Mouse (Mus musculus) lung, postnatal 14 days (tissue): Measurements from ENCODE around the gene Dnah2.
"Not testable (repeated sequence)": the region's sequence is repeated elsewhere in the genome, so short reads cannot be mapped to it uniquely, and the experiment has no call there.

Source experiments
- DNase-seq: peaks from one replicate; pipeline ENCODE4 v3.0.0; 2021

The Dnah2 gene

DNA sequence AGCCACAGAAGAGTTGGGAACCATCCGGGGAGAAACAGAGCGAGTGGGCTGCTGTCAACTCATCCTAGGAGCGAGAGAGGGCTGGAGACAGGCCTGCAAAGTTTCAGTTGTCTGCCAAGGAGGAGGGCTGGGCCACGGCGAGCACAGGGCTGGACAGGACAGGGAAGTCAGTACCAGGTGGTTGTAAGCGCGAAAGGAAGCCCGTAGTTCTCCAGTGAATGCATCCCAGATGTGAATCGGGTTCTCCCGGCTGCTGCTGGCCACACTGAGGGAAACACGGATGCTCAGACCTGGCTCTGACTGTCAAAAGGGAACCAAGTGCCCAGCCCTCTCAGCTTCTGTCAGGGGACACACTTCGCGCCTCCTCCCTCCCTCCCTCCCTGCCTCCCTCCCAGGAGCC lies 14.5 kb upstream of the Dnah2 start:
- DNase-seq: no peak

DNA sequence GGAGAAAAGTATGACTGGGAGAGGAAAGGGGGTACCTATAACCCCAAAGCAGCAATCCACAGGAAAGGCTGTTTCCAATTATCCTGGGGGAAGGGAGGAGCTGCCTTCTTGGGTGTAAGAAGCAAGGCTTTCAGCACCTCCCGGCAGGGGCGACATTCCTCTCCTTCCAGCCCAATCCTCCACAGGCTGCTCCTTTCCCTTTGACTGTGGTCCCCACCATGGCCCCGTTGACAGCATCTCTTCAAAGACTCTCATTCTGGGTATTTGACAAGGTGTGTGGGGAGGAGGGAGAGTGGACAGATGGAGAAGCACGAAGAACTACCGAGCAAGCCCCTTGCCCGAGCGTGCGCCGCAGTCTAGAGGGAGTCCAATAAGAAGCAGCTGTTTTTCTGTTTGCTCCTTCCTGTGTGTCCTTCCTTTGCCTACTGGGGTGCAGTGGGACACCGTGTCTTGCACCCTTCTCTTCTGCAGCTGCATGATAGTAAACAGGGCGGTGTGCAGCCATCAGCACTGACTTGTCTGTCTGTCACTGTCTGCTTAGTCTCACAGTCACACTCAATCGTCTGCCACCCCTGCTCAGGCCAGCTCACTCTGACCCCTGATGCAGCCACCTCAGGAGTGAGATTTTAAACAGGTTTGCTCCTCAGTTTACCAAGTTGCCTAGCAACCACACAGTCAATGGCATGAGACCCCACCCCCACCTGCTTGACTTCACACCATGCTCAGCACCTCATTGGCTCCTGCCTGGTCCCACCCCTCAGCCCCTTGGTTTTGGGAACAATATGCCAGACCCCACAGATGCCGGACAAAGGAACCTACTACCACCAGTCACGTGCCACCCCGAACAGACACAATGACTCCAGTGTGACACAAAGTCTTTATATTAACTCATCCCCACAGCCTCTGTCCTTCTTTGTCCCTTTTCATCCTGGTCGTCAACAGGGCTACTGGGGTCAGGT lies 12.3 kb upstream of the Dnah2 start:
- DNase-seq: no peak

GRCm38 (mm10) chr11:69559851-69560765 lies 11.2 kb upstream of the Dnah2 start, which contains the start of gene Efnb3:
Gene Efnb3 (minus strand): TSS chr11:69560205.
- peak; percentile 5 for DNase-seq

GRCm38 (mm10) chr11:69559183-69559582 lies 10.3 kb upstream of the Dnah2 start:
- no peak for DNase-seq

GRCm38 (mm10) chr11:69558756-69559155 lies 9.8 kb upstream of the Dnah2 start:
- DNase-seq: no peak

- no peak for DNase-seq
Measured at GRCm38 (mm10) chr11:69557381-69557958, 8.6 kb upstream of the Dnah2 start.

GRCm38 (mm10) chr11:69554539-69555140 lies 5.7 kb upstream of the Dnah2 start:
- DNase-seq: no peak

GRCm38 (mm10) chr11:69553341-69553721 lies 4.4 kb upstream of the Dnah2 start:
- no peak for DNase-seq

GRCm38 (mm10) chr11:69552622-69553340 lies 3.9 kb upstream of the Dnah2 start:
- DNase-seq: no peak

- no peak for DNase-seq
Measured at GRCm38 (mm10) chr11:69551310-69551709, 2.4 kb upstream of the Dnah2 start.

DNA sequence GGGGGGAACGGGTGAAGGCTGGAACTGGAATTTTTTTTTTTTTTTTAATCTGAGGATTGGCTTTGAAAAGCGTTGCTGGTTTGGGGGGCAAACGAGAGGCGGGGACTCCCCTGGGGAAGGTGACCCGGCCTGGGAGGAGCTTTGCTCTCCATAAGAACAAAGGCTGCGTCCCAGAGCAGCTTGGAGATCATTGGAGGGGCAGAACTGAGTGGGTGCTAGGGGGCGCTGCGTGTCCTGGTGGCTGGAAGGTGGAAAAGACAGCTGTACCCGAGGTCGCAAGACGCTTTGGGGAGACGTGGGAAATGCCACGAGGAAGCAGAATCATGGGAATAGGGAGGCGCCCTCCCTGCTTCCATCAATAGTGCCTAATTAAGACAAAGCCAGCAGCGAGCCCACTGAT lies 1.8 kb downstream of the Dnah2 start:
- peak; percentile 53 for DNase-seq

GRCm38 (mm10) chr11:69546423-69547053 lies 2.4 kb downstream of the Dnah2 start:
- peak; percentile 80 for DNase-seq

- DNase-seq: no peak
Measured at GRCm38 (mm10) chr11:69545957-69546356, 3.0 kb downstream of the Dnah2 start.

DNA sequence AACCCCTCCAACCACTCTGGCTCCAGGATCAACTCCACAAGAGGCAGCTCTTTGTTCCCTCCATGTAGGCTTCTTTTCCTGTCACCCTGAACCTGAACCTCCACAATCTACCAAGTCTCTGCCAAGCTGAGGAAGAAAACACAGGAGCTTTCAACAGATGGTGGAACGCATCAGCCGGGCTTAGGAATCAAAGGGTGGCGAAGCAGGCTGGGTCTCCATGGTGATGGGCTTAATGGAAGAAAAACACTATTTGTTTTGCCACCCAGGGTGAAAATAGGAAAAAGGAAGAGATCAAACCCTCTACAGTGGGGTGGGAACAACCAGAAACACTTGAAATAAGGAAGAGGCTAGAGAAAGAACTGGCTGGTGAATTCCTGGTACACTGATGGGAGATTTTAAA lies 5.3 kb downstream of the Dnah2 start:
- DNase-seq: no peak

DNA sequence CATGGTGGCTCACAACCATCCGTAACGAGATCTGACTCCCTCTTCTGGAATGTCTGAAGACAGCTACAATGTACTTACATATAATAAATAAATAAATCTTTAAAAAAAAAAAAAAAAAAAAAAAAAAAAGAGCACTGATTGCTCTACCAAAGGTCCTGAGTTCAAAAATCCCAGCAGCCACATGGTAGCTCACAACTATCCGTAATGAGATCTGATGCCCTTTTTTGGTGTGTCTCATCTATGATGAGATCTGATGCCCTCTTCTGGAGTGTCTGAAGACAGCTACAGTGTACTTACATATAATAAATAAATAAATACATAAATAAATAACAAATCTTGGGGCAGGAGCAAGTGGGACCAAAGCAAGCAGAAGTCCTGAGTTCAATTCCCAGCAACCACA lies 7.2 kb downstream of the Dnah2 start:
- DNase-seq: not testable (repeated sequence)

GRCm38 (mm10) chr11:69540700-69541099 lies 8.2 kb downstream of the Dnah2 start:
- DNase-seq: no peak

DNA sequence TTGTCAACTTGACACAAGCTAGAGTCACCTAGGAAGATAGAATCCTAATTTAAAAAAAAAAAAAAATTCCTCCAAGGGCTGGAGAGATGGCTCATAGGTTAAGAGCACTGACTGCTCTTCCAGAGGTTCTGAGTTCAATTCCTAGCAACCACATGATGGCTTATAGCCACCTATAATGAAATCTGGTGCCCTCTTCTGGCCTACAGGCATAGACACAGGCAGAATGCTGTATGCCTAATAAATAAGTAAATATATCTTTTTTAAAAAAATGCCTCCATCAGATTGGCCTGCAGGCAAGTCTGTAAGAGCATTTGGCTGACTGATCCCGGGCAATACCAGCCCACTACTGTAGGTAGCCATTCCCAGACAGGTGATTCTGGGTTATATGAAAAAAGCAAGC lies 13.9 kb downstream of the Dnah2 start:
- no peak for DNase-seq

- no peak for DNase-seq
Measured at GRCm38 (mm10) chr11:69532480-69533150, 16.3 kb downstream of the Dnah2 start.

GRCm38 (mm10) chr11:69530755-69531154 lies 18.2 kb downstream of the Dnah2 start:
- DNase-seq: not testable (repeated sequence)

DNA sequence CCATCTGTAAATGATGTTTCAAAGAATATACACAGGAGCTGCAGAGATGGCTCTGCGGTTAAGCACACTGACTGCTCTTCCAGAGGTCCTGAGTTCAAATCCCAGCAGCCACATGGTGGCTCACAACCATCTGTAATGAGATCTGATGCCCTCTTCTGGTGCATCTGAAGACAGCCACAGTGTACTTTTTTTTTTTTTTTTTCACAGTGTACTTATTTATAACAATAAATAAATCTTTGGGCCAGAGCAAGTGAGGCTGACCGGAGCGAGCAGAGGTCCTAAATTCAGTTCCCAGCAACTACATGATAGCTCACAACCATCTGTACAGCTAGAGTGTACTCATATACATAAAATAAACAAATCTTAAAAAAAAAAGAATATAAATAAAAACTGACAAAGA lies 18.6 kb downstream of the Dnah2 start:
- not testable (repeated sequence) for DNase-seq

DNA sequence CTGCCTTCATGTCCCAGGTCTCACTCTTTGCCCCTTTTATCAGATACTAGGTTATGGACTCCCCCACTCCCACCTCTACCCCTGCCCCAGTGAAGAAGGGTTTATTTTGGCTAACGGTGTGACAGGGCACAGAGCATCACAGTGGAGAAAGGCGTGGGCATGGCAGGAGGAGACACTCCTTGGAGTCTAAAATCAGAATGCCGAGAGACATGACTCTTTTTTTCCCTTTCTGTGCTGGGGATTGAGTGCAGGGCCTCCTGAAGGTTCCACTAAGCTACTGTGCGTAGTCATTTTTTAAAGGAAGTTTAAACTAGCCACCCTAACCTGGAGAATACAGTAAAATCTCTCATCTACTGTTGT lies 20.9 kb downstream of the Dnah2 start:
- no peak for DNase-seq
